Mouse (Mus musculus) mammary gland, adult 2 months (tissue): ENCODE results near the gene Catsperg2. TPM values are rescaled to one million over a fixed set of nuclear protein-coding genes. Genes with fewer than 3 reads are reported as not detected.

Source experiments
- polyA plus RNA-seq: library from polyadenylated mRNA; depleted of rRNA; stranded (reverse); fragments of >200 nt; gene quantifications from 2 replicates; pipeline ENCODE4 v1.2.3, GENCODE M21; 2012; ENCODE audit warnings: low replicate concordance; rRNA removed

The Catsperg2 gene
- not detected in 2 replicates for polyA plus RNA-seq

DNA sequence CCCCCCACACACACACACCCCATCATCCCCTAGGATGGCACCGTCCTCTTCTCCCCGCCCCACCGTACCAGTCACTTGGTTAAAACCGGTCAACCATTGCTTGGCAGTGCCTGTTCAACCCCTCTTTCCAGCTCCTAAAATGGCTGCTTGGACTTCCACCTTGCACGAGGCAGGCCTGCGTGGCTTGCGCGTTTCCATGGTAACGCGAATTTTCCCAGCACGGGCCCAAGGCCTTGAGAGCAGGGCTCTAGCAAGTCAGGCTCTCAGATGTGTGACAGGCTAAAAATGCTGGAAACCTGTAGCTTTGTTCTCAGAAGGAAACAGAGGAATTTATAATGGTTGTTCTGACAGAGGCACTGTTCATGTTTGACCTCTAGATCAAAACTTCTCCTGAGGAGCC lies at the start of gene Catsperg2:
Gene Catsperg2, minus strand, starts transcription at position 173 of the 400 bp plus-strand sequence.

DNA sequence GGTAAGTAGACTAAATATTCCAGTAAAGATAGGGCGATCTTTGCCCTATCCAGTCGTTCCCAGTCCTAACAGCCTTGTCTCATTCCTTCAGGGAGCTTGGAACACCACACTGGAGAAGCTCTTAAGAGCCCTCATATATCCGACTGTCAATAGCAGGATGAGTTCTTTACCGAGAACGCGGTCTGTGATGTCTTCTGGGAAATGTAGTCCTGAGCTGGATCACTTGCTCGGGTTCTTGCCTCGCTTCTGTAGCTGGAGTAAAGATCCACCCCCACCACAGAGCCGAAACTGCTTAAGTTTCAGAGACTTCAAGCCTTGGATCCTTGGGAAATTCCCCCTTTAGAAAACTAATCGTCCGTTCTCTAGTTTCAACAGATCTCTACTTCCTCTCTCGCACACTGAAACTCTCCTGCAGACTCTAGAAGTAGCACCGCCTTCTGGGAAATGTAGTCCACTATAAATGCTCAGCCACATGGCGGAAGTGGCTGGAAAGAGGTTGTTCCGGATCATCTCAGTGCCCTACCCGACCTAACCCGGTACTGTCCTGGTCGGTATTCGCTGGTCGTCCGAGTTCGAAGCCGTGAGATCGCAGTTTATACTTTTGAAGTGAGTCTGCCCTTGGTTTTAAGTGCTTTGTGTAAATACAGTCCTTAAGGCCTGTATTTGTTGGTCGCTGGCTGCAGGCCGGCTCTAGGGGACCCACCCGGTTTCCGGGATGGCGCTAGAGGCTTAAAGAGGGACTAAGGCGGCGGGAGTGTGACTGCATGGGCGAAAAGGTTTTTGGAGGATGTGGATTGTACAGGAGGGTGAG lies 41.5 kb upstream of the Catsperg2 start, which contains the start of gene Zfp84:
Gene Zfp84, plus strand, starts transcription at position 463 of the 811 bp plus-strand sequence.

Other genes with a start within 250 kb of the Catsperg2 start
- 53.1 and 134 TPM in 2 replicates for gene Sipa1l3, start 208.4 kb downstream of the Catsperg2 start, polyA plus RNA-seq
- 2.9 and 4.5 TPM in 2 replicates for gene Zfp84, start 41.5 kb upstream of the Catsperg2 start, polyA plus RNA-seq
- 1.7 and 1.8 TPM in 2 replicates for gene Zfp30, start 57.0 kb upstream of the Catsperg2 start, polyA plus RNA-seq
- 1.6 and 4.1 TPM in 2 replicates for gene Zfp790, start 89.1 kb upstream of the Catsperg2 start, polyA plus RNA-seq
- 0.26 and 0.37 TPM in 2 replicates for gene Zfp940, start 126.6 kb upstream of the Catsperg2 start, polyA plus RNA-seq
- gene Zfp420, start 132.9 kb upstream of the Catsperg2 start, polyA plus RNA-seq, result 1.0 and 1.7 TPM in 2 replicates
- 1.6 and 2.8 TPM in 2 replicates for gene Zfp27, start 179.5 kb upstream of the Catsperg2 start, polyA plus RNA-seq
- 0.43 and 1.5 TPM in 2 replicates for gene Zfp383, start 181.2 kb upstream of the Catsperg2 start, polyA plus RNA-seq
- gene Zfp74, start 227.1 kb upstream of the Catsperg2 start, polyA plus RNA-seq, result 4.8 and 10.8 TPM in 2 replicates